Mouse (Mus musculus): ENCODE results near the gene Gbx2. TPM values are rescaled to one million over a fixed set of nuclear protein-coding genes. Genes with fewer than 3 reads are reported as not detected.

The Gbx2 gene
- polyA plus RNA-seq, 1 experiment: 0.11 TPM

GRCm38 (mm10) chr1:89935493-89936348, 4.7 kb upstream of the Gbx2 start:
- no peaks in the 10 kb centered on the region for H3K36me3 ChIP-seq (ENCODE audit: control insufficient read depth, insufficient read depth, low read length)
- TF ChIP-seq POLR2A (IDR thresholded peaks at IDR 0.05; ENCODE audit: low read depth, low read length) (no peak), CTCF (IDR thresholded peaks at IDR 0.05; ENCODE audit: extremely low read depth, insufficient read length, insufficient replicate concordance, low read depth, low read length) (no peak)
- peaks cover 6% of the 10 kb centered on the region for H3K4me1 ChIP-seq (ENCODE audit: control insufficient read depth, insufficient read depth, insufficient read length, low read length)
- no peak overlapping the region for H3K4me3 ChIP-seq (ENCODE audit: low read depth, low read length)
- peaks cover 75% of the 10 kb centered on the region for H3K27me3 ChIP-seq (ENCODE audit: control insufficient read depth, insufficient read depth, low read length)
- H3K27ac ChIP-seq (ENCODE audit: insufficient read depth, low read depth, low read length): no peak overlapping the region
- 10% methylated on average over 29 of the region's 29 CpGs for WGBS

DNA sequence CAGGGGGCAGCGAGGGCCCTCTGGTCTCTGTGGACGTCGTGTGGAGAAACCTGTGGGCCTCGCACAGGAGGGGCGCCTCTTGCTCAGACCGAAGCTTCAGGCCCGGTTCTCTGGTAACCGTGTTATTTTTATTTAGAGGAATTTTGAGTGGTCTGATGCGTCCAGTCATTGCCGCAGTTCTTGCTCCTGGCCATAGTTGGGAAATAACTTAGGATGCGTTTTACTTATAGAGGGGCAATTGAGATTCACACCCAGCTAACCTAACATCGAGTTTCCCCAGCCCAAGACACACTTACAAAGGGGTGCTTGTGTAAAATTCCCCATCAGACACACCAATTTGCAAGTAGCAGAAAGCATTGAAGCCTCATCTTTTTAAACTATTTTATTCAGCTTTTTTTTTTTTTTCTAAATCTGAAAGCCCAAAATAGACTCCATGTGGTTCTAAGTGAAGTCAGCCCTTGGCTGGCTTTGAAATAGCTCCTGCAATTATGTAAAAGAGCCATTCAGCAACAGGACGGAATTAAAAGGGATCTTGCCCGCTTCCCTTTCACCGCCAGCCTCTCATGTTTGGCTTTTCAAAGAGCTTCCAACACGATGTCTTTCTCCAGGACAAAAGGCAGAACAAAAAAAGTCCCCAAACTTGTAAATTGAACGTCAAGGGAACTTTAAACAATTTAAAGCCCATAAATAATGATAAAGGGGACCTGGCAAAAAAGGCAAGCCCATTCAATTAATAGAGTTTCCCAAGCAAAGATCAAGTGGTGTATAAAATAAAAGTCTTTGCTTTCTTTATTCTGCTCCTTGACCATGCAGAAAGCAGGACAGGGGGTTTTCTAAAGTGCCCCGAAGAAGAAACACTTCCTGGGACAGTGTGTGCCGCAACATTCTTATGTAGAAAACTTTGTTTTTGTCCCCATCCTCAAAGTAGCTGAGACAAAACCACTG, 3.6 kb upstream of the Gbx2 start:
- 25% methylated on average over 19 of the region's 19 CpGs for WGBS
- peaks cover 78% of the 10 kb centered on the region for H3K27me3 ChIP-seq (ENCODE audit: control insufficient read depth, insufficient read depth, low read length)

GRCm38 (mm10) chr1:89933786-89934185, 2.8 kb upstream of the Gbx2 start:
- Histone ChIP-seq H3K27ac (ENCODE audit: insufficient read depth, low read depth, low read length) (no peak overlapping the region), H3K27me3 (ENCODE audit: control insufficient read depth, insufficient read depth, low read length) (peaks cover 80% of the 10 kb centered on the region), H3K36me3 (ENCODE audit: control insufficient read depth, insufficient read depth, low read length) (no peaks in the 10 kb centered on the region), H3K4me1 (ENCODE audit: control insufficient read depth, insufficient read depth, insufficient read length, low read length) (peaks cover 7% of the 10 kb centered on the region; the same call in 1 of the 2 replicates), H3K4me3 (ENCODE audit: low read depth, low read length) (no peak overlapping the region)
- WGBS: 16% methylated on average over 21 of the region's 21 CpGs
- no peak for TF ChIP-seq CTCF (IDR thresholded peaks at IDR 0.05; ENCODE audit: extremely low read depth, insufficient read length, insufficient replicate concordance, low read depth, low read length)
- TF ChIP-seq POLR2A (IDR thresholded peaks at IDR 0.05; ENCODE audit: low read depth, low read length): no peak

More for the DNA sequence above, 3.6 kb upstream of the Gbx2 start:
- H3K27ac ChIP-seq (ENCODE audit: insufficient read depth, low read depth, low read length): no peak overlapping the region
- TF ChIP-seq POLR2A (IDR thresholded peaks at IDR 0.05; ENCODE audit: low read depth, low read length) (no peak), CTCF (IDR thresholded peaks at IDR 0.05; ENCODE audit: extremely low read depth, insufficient read length, insufficient replicate concordance, low read depth, low read length) (no peak)
- peaks cover 7% of the 10 kb centered on the region; the same call in 1 of the 2 replicates for H3K4me1 ChIP-seq (ENCODE audit: control insufficient read depth, insufficient read depth, insufficient read length, low read length)
- H3K4me3 ChIP-seq (ENCODE audit: low read depth, low read length): no peak overlapping the region
- no peaks in the 10 kb centered on the region for H3K36me3 ChIP-seq (ENCODE audit: control insufficient read depth, insufficient read depth, low read length)

DNA sequence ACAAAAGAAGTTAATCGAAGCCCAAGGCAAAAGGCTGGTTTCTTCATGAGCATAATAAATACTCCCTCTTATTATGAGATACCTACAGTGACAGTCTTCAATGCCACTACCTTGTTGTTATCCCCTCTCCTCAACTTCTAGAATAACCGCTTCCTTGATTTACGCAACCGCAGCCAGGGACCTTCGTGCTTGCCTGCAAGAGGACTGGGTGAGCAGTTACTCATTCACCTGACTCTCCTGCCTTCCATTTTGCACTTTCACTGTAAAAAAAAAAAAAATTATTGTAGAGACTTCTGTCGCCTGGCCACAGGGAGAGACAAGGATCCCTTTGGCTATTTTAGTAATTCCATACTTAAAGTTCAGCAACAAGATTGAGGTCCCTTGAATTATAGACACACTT, 2.0 kb upstream of the Gbx2 start:
- no peak overlapping the region for H3K4me3 ChIP-seq (ENCODE audit: low read depth, low read length)
- peaks cover 81% of the 10 kb centered on the region for H3K27me3 ChIP-seq (ENCODE audit: control insufficient read depth, insufficient read depth, low read length)
- WGBS: 33% methylated on average over 6 of the region's 6 CpGs
- TF ChIP-seq POLR2A (IDR thresholded peaks at IDR 0.05; ENCODE audit: low read depth, low read length) (no peak), CTCF (IDR thresholded peaks at IDR 0.05; ENCODE audit: extremely low read depth, insufficient read length, insufficient replicate concordance, low read depth, low read length) (no peak)
- peaks cover 7% of the 10 kb centered on the region; the same call in 1 of the 2 replicates for H3K4me1 ChIP-seq (ENCODE audit: control insufficient read depth, insufficient read depth, insufficient read length, low read length)
- no peak overlapping the region for H3K27ac ChIP-seq (ENCODE audit: insufficient read depth, low read depth, low read length)
- H3K36me3 ChIP-seq (ENCODE audit: control insufficient read depth, insufficient read depth, low read length): no peaks in the 10 kb centered on the region

- no peak overlapping the region for H3K4me3 ChIP-seq (ENCODE audit: low read depth, low read length)
- peaks cover 79% of the 10 kb centered on the region for H3K27me3 ChIP-seq (ENCODE audit: control insufficient read depth, insufficient read depth, low read length)
- no peaks in the 10 kb centered on the region for H3K36me3 ChIP-seq (ENCODE audit: control insufficient read depth, insufficient read depth, low read length)
- H3K27ac ChIP-seq (ENCODE audit: insufficient read depth, low read depth, low read length): no peak overlapping the region
- peaks cover 7% of the 10 kb centered on the region; the same call in 1 of the 2 replicates for H3K4me1 ChIP-seq (ENCODE audit: control insufficient read depth, insufficient read depth, insufficient read length, low read length)
- WGBS: 19% methylated on average over 16 of the region's 16 CpGs
- TF ChIP-seq POLR2A (IDR thresholded peaks at IDR 0.05; ENCODE audit: low read depth, low read length): no peak
- no peak for TF ChIP-seq CTCF (IDR thresholded peaks at IDR 0.05; ENCODE audit: extremely low read depth, insufficient read length, insufficient replicate concordance, low read depth, low read length)
Observed at GRCm38 (mm10) chr1:89932616-89933015, 1.6 kb upstream of the Gbx2 start.

DNA sequence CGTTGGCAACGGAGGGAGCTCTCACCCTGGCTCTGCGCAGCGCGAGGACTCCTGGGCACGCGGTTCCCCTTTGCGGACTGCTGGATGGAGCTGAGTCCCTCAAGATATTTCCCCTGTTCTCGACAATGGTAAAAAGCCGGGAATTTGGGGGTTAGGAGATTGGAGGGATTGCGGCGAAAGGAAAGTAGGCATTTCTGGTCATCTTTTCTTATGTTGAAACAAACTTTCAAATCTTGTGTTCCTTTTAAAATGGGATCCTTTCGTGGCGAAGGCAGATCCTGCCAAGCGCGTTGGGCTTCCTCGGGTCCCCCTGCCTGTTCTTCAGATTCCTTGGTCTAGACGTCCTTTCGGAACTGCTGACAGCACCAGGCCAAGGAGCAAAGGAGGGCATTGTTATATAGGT, 1.0 kb upstream of the Gbx2 start:
- Histone ChIP-seq H3K27me3 (ENCODE audit: control insufficient read depth, insufficient read depth, low read length) (peaks cover 80% of the 10 kb centered on the region), H3K27ac (ENCODE audit: insufficient read depth, low read depth, low read length) (no peak overlapping the region), H3K4me3 (ENCODE audit: low read depth, low read length) (no peak overlapping the region), H3K4me1 (ENCODE audit: control insufficient read depth, insufficient read depth, insufficient read length, low read length) (peaks cover 10% of the 10 kb centered on the region), H3K36me3 (ENCODE audit: control insufficient read depth, insufficient read depth, low read length) (no peaks in the 10 kb centered on the region)
- WGBS: 20% methylated on average over 19 of the region's 19 CpGs
- TF ChIP-seq POLR2A (IDR thresholded peaks at IDR 0.05; ENCODE audit: low read depth, low read length): no peak
- TF ChIP-seq CTCF (IDR thresholded peaks at IDR 0.05; ENCODE audit: extremely low read depth, insufficient read length, insufficient replicate concordance, low read depth, low read length): no peak
